Mouse (Mus musculus) small intestine, adult 10 weeks (tissue): Measurements from ENCODE around the gene Pak3. TPM values are rescaled to one million over a fixed set of nuclear protein-coding genes. Genes with fewer than 3 reads are reported as not detected.

Experiments
- polyA plus RNA-seq: library from polyadenylated mRNA; stranded (reverse); fragments of 350-450 nt; fragmentation: Illumina TruSeq; extraction: RNeasy Lipid Tissue Mini Kit (QIAGEN cat#74804); gene quantifications from one replicate; pipeline ENCODE4 v1.2.3, GENCODE M21; 2014; ENCODE audit warnings: low replicate concordance

Pak3 gene
- polyA plus RNA-seq: 1.5 TPM

GRCm38 (mm10) chrX:143518168-143518901 is at the start of gene Pak3:
TSS of gene Pak3 (plus strand) at chrX:143518591.

GRCm38 (mm10) chrX:143827212-143827611 is 308.8 kb downstream of the Pak3 start, which contains the start of gene Capn6:
TSS of gene Capn6 (minus strand) at chrX:143827414.

Other genes with a start within 250 kb of the Pak3 start
- 15.1 TPM for gene Chrdl1, start 124.3 kb upstream of the Pak3 start, polyA plus RNA-seq